Mouse (Mus musculus) ES-CJ7 (cell line): ENCODE data around the gene Ube2c.
A peak's percentile ranks its signal among the peaks of the same experiment; 100 is the strongest.

ENCODE experiments used
- DNase-seq: peaks from one replicate; pipeline ENCODE4 v3.0.0; 2011; ENCODE audit warnings: low read depth, low spot score

Ube2c gene

DNA sequence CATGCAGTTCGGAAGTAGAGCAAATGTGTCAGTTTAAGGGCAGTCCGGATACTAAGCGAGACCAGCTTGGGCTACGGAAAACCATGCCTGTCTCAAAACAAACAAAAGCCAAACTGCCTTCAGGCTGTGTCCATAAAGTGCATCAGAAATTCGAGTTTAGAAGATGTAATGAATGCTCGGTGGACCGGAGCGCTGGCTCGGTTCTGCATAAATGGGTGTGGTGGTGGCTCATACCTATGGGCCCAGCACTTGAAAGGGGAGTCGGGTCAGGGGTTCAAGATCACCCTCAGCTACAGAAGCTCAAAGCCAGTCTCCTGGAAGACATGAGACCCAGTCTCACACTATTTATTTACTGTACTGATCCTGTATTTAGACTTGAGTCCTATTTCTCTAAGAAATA, 18.1 kb downstream of the Ube2c start:
- DNase-seq = no peak

GRCm38 (mm10) chr2:164788411-164788810, 18.7 kb downstream of the Ube2c start:
- peak; percentile 63 for DNase-seq

DNA sequence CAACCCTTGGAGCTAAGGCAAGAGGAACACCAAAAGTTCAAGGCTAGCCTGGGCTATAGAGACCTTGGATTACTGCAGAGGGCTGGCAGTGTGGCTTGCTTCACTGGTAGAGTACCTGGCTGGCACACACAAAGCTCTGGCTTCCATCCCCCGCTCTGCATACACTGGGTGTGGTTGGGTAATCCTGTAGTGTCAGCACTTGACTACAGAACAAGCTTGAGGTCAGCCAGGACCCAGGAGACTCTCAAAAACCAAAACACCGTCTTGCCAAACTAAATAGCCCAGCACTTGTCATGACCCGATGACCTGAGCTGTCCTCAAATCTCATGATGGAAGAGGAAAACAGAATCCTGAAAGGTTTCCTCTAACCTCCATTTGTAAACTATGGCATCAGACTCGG, 20.8 kb downstream of the Ube2c start:
- DNase-seq = no peak

DNA sequence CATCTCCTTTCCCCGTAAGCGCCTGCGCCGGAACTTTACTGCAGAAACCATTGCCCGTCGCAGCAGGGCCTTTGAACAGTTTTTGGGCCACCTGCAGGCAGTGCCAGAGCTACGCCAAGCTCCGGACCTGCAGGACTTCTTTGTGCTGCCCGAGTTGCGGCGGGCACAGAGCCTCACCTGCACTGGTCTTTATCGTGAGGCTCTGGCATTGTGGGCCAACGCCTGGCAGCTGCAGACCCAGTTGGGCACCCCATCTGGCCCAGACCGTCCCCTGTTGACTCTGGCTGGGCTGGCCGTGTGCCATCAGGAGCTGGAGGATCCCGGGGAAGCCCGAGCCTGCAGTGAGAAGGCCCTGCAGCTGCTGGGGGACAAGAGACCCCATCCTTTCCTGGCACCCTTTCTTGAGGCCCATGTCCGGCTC, 22.2 kb downstream of the Ube2c start:
- DNase-seq = no peak

DNA sequence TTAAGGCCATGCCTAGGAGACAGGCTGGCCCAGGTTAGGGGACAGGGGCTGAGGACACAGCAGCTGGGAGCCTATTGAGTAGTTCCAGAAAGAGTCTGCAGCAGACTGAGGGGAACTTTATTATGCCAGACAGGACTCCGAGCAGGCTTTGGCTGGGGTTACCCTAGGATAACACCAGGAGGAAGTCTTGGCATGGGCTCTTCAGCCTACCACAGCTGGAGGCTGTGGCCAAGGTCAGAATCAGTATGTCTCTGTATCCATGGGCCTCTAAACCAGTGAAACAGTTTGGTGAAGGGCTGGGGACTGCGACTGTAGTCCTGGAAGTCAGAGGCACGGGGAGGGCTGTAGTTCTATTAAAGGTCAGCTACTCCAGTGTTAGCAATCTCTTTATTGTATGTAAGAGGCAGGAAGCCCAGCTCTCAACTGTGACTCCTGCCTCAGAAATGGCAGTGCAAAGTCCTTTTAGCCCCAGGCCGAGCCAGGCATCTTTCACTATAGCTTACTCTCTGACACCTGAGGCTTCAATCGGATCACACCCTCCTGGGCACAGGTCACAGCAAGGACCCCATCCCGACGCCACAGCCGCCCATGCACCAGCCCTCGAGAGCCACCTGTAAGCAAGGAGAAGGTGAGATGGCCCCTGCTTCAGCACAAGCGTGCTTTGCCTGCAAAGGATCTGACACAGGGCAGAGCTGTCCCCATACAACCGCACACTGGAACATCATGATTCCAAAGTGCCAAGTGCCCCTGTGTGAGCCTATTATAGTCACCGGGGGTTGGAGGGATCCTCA, 22.9 kb downstream of the Ube2c start:
- DNase-seq = no peak

DNA sequence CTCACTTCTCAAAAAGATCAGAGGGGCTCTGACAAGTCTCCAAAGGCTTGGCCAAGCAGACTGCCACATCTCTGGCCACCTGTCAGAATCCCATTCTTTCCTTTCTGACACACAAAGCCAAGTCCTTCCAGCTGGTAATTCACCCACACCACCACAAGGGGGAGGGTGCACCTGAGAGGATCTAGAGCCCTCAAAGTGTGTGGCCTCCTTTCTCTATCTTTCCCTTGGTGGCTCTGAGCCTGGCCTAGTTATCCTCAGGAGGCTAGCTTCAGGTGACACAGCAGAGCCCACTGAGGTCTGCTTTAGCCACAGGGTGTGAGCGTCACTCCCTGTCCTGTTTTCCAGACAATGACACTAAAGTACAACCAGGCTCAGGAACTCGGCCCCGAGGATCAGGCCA, 23.5 kb downstream of the Ube2c start:
- DNase-seq = peak; percentile 85

DNA sequence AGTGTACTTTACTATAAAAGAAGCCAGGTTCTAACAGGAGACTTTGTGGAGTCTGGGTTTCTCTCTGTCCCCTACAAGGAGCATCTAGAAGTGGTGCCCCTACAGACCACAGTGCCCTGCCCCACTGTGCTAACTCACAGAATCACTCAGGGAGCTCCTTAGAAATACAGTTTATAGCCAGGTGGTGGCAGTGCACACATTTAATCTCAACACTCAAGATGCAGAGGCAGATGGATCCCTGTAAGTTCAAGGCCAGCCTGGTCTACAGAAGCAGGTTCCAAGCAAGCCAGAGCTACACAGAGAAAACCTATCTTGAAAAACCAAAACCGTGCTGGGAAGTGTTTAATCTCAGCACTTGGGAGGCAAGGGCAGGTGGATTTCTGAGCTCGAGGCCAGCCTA, 24.1 kb downstream of the Ube2c start:
- DNase-seq = peak; percentile 73

- DNase-seq = peak; percentile 91
Measured at GRCm38 (mm10) chr2:164794293-164794692, 24.6 kb downstream of the Ube2c start.

DNA sequence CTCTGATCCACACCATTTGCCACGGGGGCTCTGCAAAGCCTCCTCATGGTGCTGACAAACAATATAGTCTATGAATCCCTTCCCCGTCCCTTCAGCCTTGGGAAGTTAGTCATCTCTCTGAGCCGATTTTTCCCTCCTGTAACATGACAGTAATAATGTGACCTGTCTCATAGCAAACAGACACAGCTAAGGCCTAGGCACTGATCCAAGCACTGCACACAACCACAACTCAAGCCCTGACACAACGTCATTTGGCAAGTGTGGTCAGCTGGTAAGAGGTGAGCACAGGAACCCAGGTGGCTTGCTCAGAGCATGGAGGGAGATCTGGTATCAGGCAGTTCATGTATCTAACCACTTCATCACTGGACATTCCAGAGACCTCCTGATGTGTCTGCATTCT, 26.2 kb downstream of the Ube2c start:
- DNase-seq = no peak

- DNase-seq = peak; percentile 73
Measured at GRCm38 (mm10) chr2:164798554-164798953, 28.9 kb downstream of the Ube2c start.

DNA sequence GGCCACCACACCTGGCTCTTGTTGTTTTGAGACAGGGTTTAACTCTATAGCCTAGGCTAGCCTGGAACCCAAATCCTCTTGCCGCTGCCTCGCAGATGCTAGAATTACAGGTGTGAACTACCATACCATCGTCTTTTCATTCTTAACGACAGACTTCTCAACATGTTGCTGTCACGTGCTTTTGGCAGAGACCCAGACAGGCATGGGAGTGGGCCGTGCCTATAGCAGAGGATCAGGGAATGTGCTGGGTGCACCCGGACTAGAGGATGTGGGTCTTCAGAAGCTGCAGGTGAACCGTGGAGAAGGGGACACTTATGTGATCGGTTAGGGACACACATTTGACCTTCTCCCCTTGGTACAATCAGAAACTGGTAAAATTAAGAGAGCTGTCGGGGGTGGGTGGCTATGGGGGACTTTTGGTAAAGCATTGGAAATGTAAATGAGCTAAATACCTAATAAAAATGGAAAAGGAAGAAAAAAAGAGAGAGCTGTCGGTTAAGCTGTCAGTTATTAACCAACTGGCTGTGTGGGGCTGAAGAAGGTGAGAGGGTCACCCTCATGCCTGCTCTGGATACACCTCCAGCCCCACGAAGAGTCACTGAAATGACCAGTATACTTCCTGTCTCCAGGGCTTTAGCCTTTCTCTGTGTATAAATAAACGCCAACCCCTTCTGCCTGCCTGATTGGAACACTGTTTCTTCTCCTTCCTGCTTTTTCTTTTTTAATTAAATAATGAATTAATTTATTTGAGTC, 30.7 kb downstream of the Ube2c start:
- no peak for DNase-seq

GRCm38 (mm10) chr2:164803201-164803920, 33.7 kb downstream of the Ube2c start:
- no peak for DNase-seq

- DNase-seq = no peak
Measured at GRCm38 (mm10) chr2:164803921-164804313, 34.2 kb downstream of the Ube2c start.

DNA sequence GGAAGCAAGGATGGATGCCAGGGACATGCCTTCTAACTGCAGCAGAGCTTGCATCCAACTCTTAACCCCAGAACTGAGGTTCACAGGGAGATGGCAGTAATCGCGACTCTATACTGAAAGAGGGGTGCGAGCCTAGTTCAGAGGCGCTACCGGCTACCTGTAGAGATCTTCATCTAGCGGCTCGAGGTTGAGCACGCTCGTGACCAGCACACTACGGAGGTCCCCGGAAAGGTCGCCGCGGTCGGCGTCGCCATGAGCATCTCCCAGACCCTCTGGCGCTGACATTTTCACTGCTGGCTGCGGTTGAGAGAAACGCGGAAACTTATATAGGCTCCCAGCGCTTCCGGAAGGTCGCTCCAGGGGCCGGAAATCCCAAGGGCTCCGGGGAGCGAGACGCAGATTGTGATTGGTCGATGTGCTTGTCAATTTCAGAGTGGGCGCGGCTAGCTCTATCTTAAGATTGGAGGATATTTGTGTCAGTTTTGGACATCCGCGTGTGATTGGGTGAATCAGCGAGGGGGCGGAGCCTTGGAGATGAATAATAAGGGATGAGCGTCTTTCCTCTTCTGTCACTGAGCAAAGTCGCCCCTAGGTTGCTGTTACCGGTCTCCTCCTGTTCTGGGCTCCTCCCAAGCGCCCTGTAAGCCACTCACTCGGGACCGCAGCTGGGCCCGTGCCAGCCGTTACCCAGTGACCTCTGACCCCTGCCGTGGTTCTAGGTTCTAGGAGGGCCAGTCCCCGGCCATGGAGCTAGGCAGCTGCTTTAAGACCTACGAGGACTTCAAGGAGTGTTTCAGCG, 35.0 kb downstream of the Ube2c start, which contains the start of the genes Acot8 and Zswim3:
TSS of gene Acot8 (minus strand) at position 350 of the 799 bp plus-strand sequence.
TSS of gene Zswim3 (plus strand) at position 566 of the 799 bp plus-strand sequence.
- DNase-seq = peak; percentile 100

DNA sequence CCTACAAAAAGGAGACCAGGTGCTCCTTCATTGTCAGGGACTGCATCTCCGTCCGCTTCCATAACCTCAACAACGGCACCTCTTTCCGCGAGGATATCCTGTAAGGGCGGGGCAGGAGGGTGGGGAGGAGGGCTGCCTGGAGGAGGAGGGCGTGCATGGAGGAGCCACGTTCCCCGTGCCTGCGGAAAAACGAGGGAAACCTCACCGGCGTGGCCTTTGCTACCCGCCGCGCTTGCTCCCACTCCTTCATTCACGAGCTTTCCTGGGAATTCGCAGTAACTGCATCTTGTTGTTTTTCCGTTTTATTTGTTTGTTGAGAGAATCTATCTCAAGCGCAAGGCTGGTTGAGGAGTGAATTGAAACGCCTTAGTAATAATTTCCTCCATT, 35.6 kb downstream of the Ube2c start:
- DNase-seq = no peak

- no peak for DNase-seq
Measured at GRCm38 (mm10) chr2:164806614-164807013, 36.9 kb downstream of the Ube2c start.

DNA sequence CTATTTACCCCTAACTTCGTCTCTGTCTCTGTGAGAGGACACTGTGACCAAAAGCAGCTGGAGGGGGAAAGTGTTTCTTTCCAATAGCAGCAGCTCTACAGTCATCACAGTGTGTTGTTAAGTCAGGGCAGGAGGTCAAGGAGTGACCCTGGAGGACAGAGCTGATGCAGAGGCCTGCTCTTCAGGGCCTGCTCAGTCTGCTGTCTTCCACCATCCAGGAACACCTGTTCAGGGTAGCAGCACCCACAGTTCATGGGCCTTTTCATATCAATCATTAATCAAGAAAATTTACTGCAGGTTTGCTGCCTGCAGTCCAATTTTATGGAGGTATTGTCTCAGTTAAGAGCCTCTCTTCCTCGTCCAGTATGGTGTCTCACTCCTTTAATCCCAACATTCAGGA, 43.9 kb downstream of the Ube2c start:
- DNase-seq = no peak

DNA sequence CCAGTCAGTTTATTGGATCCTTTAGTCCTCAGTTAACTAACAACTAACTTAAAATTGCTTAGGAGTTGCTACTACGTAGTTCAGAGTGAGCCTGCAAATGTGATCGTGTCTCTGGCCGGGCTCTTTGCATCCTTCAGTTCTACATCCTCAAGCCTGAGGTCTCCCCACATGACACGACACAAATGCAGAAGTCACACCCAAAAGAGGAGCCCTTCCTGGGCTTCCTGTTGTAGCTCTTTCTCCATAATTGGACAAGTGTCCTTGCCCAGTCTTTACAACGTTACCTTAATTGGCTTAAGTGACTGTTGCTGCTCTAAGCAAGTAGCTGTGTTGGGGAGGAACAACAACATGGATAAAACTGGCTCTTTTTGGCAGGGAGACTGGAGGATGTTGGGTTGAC, 45.6 kb downstream of the Ube2c start:
- DNase-seq = no peak

DNA sequence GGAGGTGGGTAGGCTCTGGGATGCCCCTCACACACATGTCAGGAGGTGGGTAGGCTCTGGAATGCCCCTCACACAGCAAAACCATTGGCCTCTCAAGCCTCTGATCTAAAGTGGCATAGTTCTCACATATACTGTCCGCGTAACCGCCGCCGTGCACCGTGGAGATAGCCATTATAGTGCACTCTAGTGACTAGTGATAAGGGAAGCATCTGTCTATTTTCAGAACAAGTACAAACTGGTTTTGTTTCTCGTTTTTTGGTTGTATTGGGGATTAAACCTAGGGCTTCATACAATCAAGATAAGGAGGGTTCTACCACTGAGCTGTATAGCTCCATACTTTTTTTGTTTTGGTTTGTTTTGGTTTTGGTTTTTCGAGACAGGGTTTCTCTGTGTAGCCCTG, 46.1 kb downstream of the Ube2c start:
- no peak for DNase-seq

DNA sequence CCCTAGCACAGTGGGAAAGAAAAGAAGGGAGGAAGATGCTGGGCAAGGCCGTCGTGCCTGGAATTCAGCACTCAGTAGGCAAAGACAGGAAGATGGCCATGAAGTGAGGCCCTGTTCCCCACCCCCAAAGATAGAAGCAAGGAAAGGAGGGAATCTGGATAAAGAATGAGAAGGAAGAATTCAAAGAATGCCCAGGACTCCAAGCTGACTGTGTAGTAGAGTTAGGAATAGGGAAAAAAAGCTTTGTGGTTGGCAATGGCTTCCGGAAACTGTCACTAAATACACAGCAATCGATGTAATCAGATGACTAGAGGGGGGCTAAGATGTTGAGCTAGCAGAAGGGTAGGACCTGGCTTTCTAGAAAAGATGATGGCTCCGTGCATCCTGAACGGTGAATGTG, 47.5 kb downstream of the Ube2c start:
- DNase-seq = no peak

DNA sequence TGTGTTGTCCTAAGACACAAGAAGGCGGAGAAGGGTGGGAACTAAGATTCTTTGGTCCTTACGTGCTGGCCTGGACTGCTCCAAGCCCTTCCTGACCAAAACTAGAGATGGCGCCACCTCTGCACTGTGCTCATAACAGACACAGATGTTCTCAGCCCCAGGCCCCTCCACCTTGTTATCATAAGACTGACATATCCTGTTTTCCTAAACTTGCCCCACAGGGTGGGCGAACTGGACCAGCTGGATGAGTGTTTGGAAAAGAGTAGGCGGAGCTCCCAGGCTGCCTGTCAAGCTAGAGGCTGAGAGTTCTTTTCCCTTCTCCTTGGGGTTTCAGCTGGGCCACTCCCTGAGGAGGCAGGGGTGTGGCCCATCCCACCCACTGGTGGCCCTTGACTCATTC, 48.0 kb downstream of the Ube2c start:
- no peak for DNase-seq
